Mouse (Mus musculus) cortical plate, adult 2 months (tissue): ENCODE data around the gene Atp6v0a1. TPM values are rescaled to one million over a fixed set of nuclear protein-coding genes. Genes with fewer than 3 reads are reported as not detected.

ENCODE experiments used
- H3K27ac ChIP-seq: fragments of 200-500 bp; 2 replicates; pipeline ENCODE4 v1.5.1; 2012; ENCODE audit warnings: low read length, control low read depth, inconsistent platforms; ENCODE audit not compliant: insufficient read depth
- H3K4me1 ChIP-seq: fragments of 200-500 bp; 2 replicates; pipeline ENCODE4 v1.6.1; 2011; ENCODE audit warnings: low read length; ENCODE audit not compliant: control insufficient read depth, insufficient read depth
- H3K4me3 ChIP-seq: fragments of 200-500 bp; 2 replicates; pipeline ENCODE4 v1.5.1; 2011; ENCODE audit warnings: mild to moderate bottlenecking, low read length, control low read depth; ENCODE audit not compliant: insufficient read depth
- CTCF ChIP-seq: fragments of 200-500 bp; IDR thresholded peaks from 2 replicates; pipeline ENCODE4 v1.5.1; 2011; ENCODE audit warnings: mild to moderate bottlenecking, control low read depth, low read length; ENCODE audit not compliant: insufficient read depth; ENCODE audit errors: extremely low read depth
- POLR2A ChIP-seq: fragments of 200-500 bp; IDR thresholded peaks from 2 replicates; pipeline ENCODE4 v1.6.1; 2011; ENCODE audit warnings: mild to moderate bottlenecking, low read length, control low read depth; ENCODE audit not compliant: insufficient read depth; ENCODE audit errors: extremely low read depth
- polyA plus RNA-seq: library from polyadenylated mRNA; depleted of rRNA; stranded (reverse); fragments of >200 nt; gene quantifications from 2 replicates; pipeline ENCODE4 v1.2.3, GENCODE M21; 2012

The Atp6v0a1 gene
- polyA plus RNA-seq, 1 experiment, result 333 TPM

GRCm38 (mm10) chr11:100979887-100980286 is 29.4 kb upstream of the Atp6v0a1 start:
- peaks cover 2% of the 10 kb centered on the region; the same call in 1 of the 2 replicates for H3K4me1 ChIP-seq
- H3K4me3 ChIP-seq, result no peak overlapping the region
- TF ChIP-seq POLR2A (no peak), CTCF (no peak)
- H3K27ac ChIP-seq, result no peak overlapping the region

GRCm38 (mm10) chr11:100980438-100980837 is 28.8 kb upstream of the Atp6v0a1 start:
- TF ChIP-seq POLR2A (no peak), CTCF (no peak)
- peaks cover 2% of the 10 kb centered on the region; the same call in 1 of the 2 replicates for H3K4me1 ChIP-seq
- H3K4me3 ChIP-seq, result no peak overlapping the region
- H3K27ac ChIP-seq, result no peak overlapping the region

GRCm38 (mm10) chr11:100981236-100981635 is 28.0 kb upstream of the Atp6v0a1 start:
- TF ChIP-seq POLR2A (no peak), CTCF (no peak)
- H3K27ac ChIP-seq, result no peak overlapping the region
- H3K4me3 ChIP-seq, result no peak overlapping the region
- H3K4me1 ChIP-seq, result peaks cover 2% of the 10 kb centered on the region; the same call in 1 of the 2 replicates

DNA sequence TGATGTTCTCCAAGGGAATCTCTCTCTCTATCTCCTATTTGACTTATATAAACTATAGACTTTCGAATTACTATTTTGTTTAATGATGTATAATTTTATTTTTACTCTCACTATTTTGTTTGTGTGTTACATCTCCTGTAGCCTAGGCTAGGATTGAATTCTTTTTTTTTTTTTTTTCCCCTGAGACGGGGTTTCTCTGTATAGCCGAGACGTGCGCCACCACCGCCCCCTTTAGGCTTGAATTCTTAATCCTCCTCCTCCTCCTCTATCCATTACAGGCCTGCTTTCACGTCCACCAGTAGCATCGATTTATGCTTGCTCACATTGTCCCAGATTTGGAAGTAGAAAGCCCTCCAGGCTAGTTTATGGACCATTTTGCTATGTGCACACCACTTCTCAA is 27.2 kb upstream of the Atp6v0a1 start:
- no peak overlapping the region for H3K27ac ChIP-seq
- TF ChIP-seq CTCF, result no peak
- no peak for TF ChIP-seq POLR2A
- H3K4me1 ChIP-seq, result peaks cover 2% of the 10 kb centered on the region; the same call in 1 of the 2 replicates
- H3K4me3 ChIP-seq, result no peak overlapping the region

- Histone ChIP-seq H3K27ac (no peak overlapping the region), H3K4me3 (0 out of 2 replicates have a peak overlapping the region, but pooled peaks have one; percentile 4), H3K4me1 (peaks cover 2% of the 10 kb centered on the region; the same call in 1 of the 2 replicates)
- TF ChIP-seq CTCF (peak; percentile 88), POLR2A (no peak)
Measured at GRCm38 (mm10) chr11:100983125-100983777, 26.0 kb upstream of the Atp6v0a1 start.

DNA sequence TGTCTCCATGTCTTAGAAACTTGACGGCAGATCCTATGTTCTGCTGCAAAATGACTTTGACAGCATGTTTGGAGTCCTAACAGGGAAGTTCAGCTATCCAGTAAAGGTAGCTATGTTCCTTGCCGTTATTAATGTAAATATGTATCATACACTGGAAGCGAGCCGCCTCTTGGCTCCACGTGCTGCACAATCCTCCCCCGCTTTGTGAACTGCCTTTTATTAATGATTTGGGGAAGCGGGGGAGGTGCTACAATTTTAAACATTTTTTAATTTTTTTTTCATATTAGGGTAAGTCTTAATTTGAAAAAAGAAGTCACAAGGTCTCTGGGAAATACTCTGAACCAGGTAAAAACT is 25.5 kb upstream of the Atp6v0a1 start:
- TF ChIP-seq POLR2A (no peak), CTCF (no peak)

GRCm38 (mm10) chr11:100985607-100986006 is 23.6 kb upstream of the Atp6v0a1 start:
- no peak overlapping the region for H3K27ac ChIP-seq
- no peak overlapping the region for H3K4me3 ChIP-seq
- 0 out of 2 replicates have a peak, but pooled peaks cover 2% of the 10 kb centered on the region for H3K4me1 ChIP-seq
- TF ChIP-seq POLR2A (no peak), CTCF (0 out of 2 replicates have a peak, but pooled peaks have one; percentile 5)

More for the DNA sequence above, 25.5 kb upstream of the Atp6v0a1 start:
- H3K4me3 ChIP-seq, result no peak overlapping the region
- no peak overlapping the region for H3K27ac ChIP-seq
- peaks cover 2% of the 10 kb centered on the region; the same call in 1 of the 2 replicates for H3K4me1 ChIP-seq

DNA sequence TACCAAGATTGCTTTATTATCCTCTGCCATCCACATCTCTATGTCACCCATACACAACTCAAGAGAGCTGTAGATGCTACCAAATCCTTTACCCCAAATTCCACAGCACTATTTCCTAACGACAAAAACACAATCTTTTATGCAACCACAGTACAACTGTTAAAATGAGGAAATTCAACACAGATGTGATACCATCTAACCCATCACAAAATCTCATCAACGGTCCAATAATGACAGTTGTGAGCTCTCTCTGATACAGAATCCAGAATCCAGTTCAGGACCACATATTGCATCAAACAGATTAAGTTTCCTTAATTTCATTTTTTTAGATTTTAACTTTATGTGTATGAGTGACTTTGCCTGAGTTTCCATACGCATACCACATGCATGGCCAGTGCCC is 20.6 kb upstream of the Atp6v0a1 start:
- H3K4me1 ChIP-seq, result no peaks in the 10 kb centered on the region
- H3K27ac ChIP-seq, result no peak overlapping the region
- no peak overlapping the region for H3K4me3 ChIP-seq
- TF ChIP-seq CTCF (no peak), POLR2A (no peak)

- no peak overlapping the region for H3K27ac ChIP-seq
- no peaks in the 10 kb centered on the region for H3K4me1 ChIP-seq
- TF ChIP-seq CTCF (no peak), POLR2A (no peak)
- no peak overlapping the region for H3K4me3 ChIP-seq
Measured at GRCm38 (mm10) chr11:100989666-100990065, 19.6 kb upstream of the Atp6v0a1 start.

- Histone ChIP-seq H3K27ac (no peak overlapping the region), H3K4me1 (no peaks in the 10 kb centered on the region), H3K4me3 (no peak overlapping the region)
- TF ChIP-seq POLR2A (no peak), CTCF (no peak)
Measured at GRCm38 (mm10) chr11:100991027-100991534, 18.2 kb upstream of the Atp6v0a1 start.
